Mouse (Mus musculus): ENCODE results near the gene E2f1. TPM values are rescaled to one million over a fixed set of nuclear protein-coding genes. Genes with fewer than 3 reads are reported as not detected.

E2f1 gene
- polyA plus RNA-seq, 1 experiment = 11.0 TPM

GRCm38 (mm10) chr2:154571266-154571665, 1.6 kb upstream of the E2f1 start:
- peak overlapping the region; percentile 99 for H3K4me2 ChIP-seq (ENCODE audit: low read depth)
- H3ac ChIP-seq (ENCODE audit: control insufficient read depth, insufficient read length) = no peak overlapping the region
- no peaks in the 10 kb centered on the region for H3K36me3 ChIP-seq (ENCODE audit: control insufficient read depth, insufficient read depth)
- no peaks in the 10 kb centered on the region for H3K27me3 ChIP-seq (ENCODE audit: control insufficient read depth, insufficient read depth, insufficient read length)
- peaks cover 15% of the 10 kb centered on the region for H3K79me2 ChIP-seq (ENCODE audit: control insufficient read depth, insufficient read depth)
- TF ChIP-seq MYOD1 (IDR thresholded peaks at IDR 0.05; ENCODE audit: control insufficient read depth in 1 of 3, insufficient read length in 2 of 3, low read depth in 2 of 3) (no peak), USF1 (IDR thresholded peaks at IDR 0.05; ENCODE audit: low read depth) (no peak), TCF12 (IDR thresholded peaks at IDR 0.05; ENCODE audit: insufficient read depth, poor library complexity, severe bottlenecking) (no peak), TCF3 (IDR thresholded peaks at IDR 0.05; ENCODE audit: insufficient read length, low read depth) (no peak)
- H3K4me3 ChIP-seq = no peak overlapping the region

DNA sequence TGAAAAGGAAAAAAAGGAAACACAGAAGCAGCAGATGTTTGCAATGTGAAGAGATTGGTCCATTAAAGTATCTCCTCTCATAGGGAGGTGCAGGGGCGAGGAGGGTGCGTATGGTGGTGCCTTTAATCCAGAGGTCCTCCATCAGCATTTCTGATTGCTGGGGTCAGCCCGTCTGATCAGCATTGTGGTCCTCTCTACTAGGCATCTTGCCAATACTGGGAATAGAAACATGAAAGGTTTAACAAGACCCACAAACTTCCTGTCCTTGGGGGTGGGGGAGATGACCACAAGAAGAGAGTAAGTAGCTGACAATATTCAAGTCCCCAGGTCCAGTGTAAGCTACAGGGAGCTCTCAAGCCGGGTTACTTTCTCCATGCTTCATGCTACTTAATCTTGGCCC, 974 bp upstream of the E2f1 start:
- Histone ChIP-seq H3ac (ENCODE audit: control insufficient read depth, insufficient read length) (no peak overlapping the region), H3K79me2 (ENCODE audit: control insufficient read depth, insufficient read depth) (peaks cover 15% of the 10 kb centered on the region), H3K27me3 (ENCODE audit: control insufficient read depth, insufficient read depth, insufficient read length) (no peaks in the 10 kb centered on the region), H3K36me3 (ENCODE audit: control insufficient read depth, insufficient read depth) (no peaks in the 10 kb centered on the region), H3K4me2 (ENCODE audit: low read depth) (peak overlapping the region; percentile 99), H3K4me3 (peak overlapping the region; percentile 49)
- TF ChIP-seq REST (IDR thresholded peaks at IDR 0.05; ENCODE audit: insufficient read depth, insufficient read length) (no peak), MYOD1 (IDR thresholded peaks at IDR 0.05; ENCODE audit: control insufficient read depth in 1 of 3, insufficient read length in 2 of 3, low read depth in 2 of 3) (no peak), MYOG (IDR thresholded peaks at IDR 0.05; ENCODE audit: control insufficient read depth in 1 of 3, insufficient read depth in 1 of 3, insufficient read length in 2 of 3, low read depth in 2 of 3) (no peak), MAX (IDR thresholded peaks at IDR 0.05; ENCODE audit: low read depth) (no peak), CEBPB (IDR thresholded peaks at IDR 0.05; ENCODE audit: insufficient read depth, poor library complexity, severe bottlenecking) (no peak), POLR2A (IDR thresholded peaks at IDR 0.05; ENCODE audit: insufficient read length, low read depth) (no peak), USF1 (IDR thresholded peaks at IDR 0.05; ENCODE audit: low read depth) (no peak), E2F4 (IDR thresholded peaks at IDR 0.05; ENCODE audit: insufficient read depth) (no peak), SRF (IDR thresholded peaks at IDR 0.05; ENCODE audit: control insufficient read depth, insufficient read length, low read depth) (no peak), TCF12 (IDR thresholded peaks at IDR 0.05; ENCODE audit: insufficient read depth, poor library complexity, severe bottlenecking) (no peak), POLR2AphosphoS2 (IDR thresholded peaks at IDR 0.05; ENCODE audit: insufficient read length, low read depth) (no peak), TCF3 (IDR thresholded peaks at IDR 0.05; ENCODE audit: insufficient read length, low read depth) (no peak)

GRCm38 (mm10) chr2:154569071-154569748, 482 bp downstream of the E2f1 start:
- Histone ChIP-seq H3K27me3 (ENCODE audit: control insufficient read depth, insufficient read depth, insufficient read length) (no peaks in the 10 kb centered on the region), H3K4me2 (ENCODE audit: low read depth) (peak overlapping the region; percentile 84), H3K36me3 (ENCODE audit: control insufficient read depth, insufficient read depth) (no peaks in the 10 kb centered on the region), H3ac (ENCODE audit: control insufficient read depth, insufficient read length) (peak overlapping the region; percentile 25), H3K4me3 (peak overlapping the region; percentile 49), H3K79me2 (ENCODE audit: control insufficient read depth, insufficient read depth) (peaks cover 15% of the 10 kb centered on the region)
- peak; percentile 17 for TF ChIP-seq POLR2AphosphoS2 (IDR thresholded peaks at IDR 0.05; ENCODE audit: insufficient read length, low read depth)
- TF ChIP-seq SRF (IDR thresholded peaks at IDR 0.05; ENCODE audit: control insufficient read depth, insufficient read length, low read depth) = peak; percentile 31
- TF ChIP-seq POLR2A (IDR thresholded peaks at IDR 0.05; ENCODE audit: insufficient read length, low read depth) = peak; percentile 41
- no peak for TF ChIP-seq E2F4 (IDR thresholded peaks at IDR 0.05; ENCODE audit: insufficient read depth)
- no peak for TF ChIP-seq MYOG (IDR thresholded peaks at IDR 0.05; ENCODE audit: control insufficient read depth in 1 of 3, insufficient read depth in 1 of 3, insufficient read length in 2 of 3, low read depth in 2 of 3)
- TF ChIP-seq USF1 (IDR thresholded peaks at IDR 0.05; ENCODE audit: low read depth) = peak; percentile 94
- TF ChIP-seq MYOD1 (IDR thresholded peaks at IDR 0.05; ENCODE audit: control insufficient read depth in 1 of 3, insufficient read length in 2 of 3, low read depth in 2 of 3) = peak in 1 of 3 experiments; percentile 3

DNA sequence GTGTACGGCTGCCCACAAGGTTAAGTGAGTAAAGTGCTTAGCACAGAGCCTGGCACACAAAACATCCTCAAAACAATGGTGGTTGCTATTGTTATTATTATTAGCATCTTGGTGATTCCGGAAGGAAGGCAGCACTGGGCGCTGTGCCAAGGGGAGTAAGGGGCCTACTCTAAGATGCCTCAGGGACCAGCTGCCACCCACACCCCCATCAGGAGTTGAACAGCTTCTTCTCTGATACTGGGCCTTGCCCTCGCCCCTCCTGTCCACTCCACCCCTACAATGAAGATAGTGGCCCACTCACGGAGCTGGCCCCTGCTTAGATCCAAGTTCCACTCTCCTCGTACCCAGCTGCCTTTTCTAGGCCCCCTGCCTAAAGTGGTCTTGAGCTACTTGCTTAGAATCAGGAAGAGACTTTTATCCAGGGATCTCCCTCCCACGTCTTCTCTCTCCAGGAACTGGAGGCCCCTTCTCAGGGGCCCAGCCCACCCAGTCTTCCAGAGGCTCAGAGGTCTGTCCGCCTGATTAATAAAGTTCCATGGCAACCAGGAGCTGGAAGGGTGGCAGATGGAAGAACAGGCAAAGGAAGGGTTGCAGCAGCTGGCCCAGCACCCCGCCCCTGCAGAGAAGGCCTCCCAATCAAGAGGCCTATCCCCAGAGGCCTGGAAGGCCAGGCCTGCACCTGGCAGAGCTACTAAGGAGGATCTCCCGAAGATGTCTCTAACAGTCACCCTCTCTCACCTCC, 1.2 kb downstream of the E2f1 start:
- peak overlapping the region; percentile 25 for H3ac ChIP-seq (ENCODE audit: control insufficient read depth, insufficient read length)
- no peaks in the 10 kb centered on the region for H3K36me3 ChIP-seq (ENCODE audit: control insufficient read depth, insufficient read depth)
- H3K4me3 ChIP-seq = peak overlapping the region; percentile 49
- TF ChIP-seq TCF12 (IDR thresholded peaks at IDR 0.05; ENCODE audit: insufficient read depth, poor library complexity, severe bottlenecking) (no peak), MYOG (IDR thresholded peaks at IDR 0.05; ENCODE audit: control insufficient read depth in 1 of 3, insufficient read depth in 1 of 3, insufficient read length in 2 of 3, low read depth in 2 of 3) (peak in 2 of 3 experiments; percentile 24 to 48), USF1 (IDR thresholded peaks at IDR 0.05; ENCODE audit: low read depth) (no peak), MYOD1 (IDR thresholded peaks at IDR 0.05; ENCODE audit: control insufficient read depth in 1 of 3, insufficient read length in 2 of 3, low read depth in 2 of 3) (peak in 2 of 3 experiments; percentile 42 to 70), CEBPB (IDR thresholded peaks at IDR 0.05; ENCODE audit: insufficient read depth, poor library complexity, severe bottlenecking) (no peak)
- peak overlapping the region; percentile 84 for H3K4me2 ChIP-seq (ENCODE audit: low read depth)
- H3K27me3 ChIP-seq (ENCODE audit: control insufficient read depth, insufficient read depth, insufficient read length) = no peaks in the 10 kb centered on the region
- peaks cover 15% of the 10 kb centered on the region for H3K79me2 ChIP-seq (ENCODE audit: control insufficient read depth, insufficient read depth)

- no peak for TF ChIP-seq MYOG (IDR thresholded peaks at IDR 0.05; ENCODE audit: control insufficient read depth in 1 of 3, insufficient read depth in 1 of 3, insufficient read length in 2 of 3, low read depth in 2 of 3)
- TF ChIP-seq E2F4 (IDR thresholded peaks at IDR 0.05; ENCODE audit: insufficient read depth) = no peak
- no peak for TF ChIP-seq MYOD1 (IDR thresholded peaks at IDR 0.05; ENCODE audit: control insufficient read depth in 1 of 3, insufficient read length in 2 of 3, low read depth in 2 of 3)
- TF ChIP-seq SRF (IDR thresholded peaks at IDR 0.05; ENCODE audit: control insufficient read depth, insufficient read length, low read depth) = no peak
- TF ChIP-seq POLR2A (IDR thresholded peaks at IDR 0.05; ENCODE audit: insufficient read length, low read depth) = no peak
- TF ChIP-seq REST (IDR thresholded peaks at IDR 0.05; ENCODE audit: insufficient read depth, insufficient read length) = no peak
- no peak for TF ChIP-seq POLR2AphosphoS2 (IDR thresholded peaks at IDR 0.05; ENCODE audit: insufficient read length, low read depth)
- TF ChIP-seq CEBPB (IDR thresholded peaks at IDR 0.05; ENCODE audit: insufficient read depth, poor library complexity, severe bottlenecking) = no peak
- TF ChIP-seq TCF3 (IDR thresholded peaks at IDR 0.05; ENCODE audit: insufficient read length, low read depth) = no peak
- TF ChIP-seq MAX (IDR thresholded peaks at IDR 0.05; ENCODE audit: low read depth) = no peak
- TF ChIP-seq USF1 (IDR thresholded peaks at IDR 0.05; ENCODE audit: low read depth) = no peak
- Histone ChIP-seq H3K36me3 (ENCODE audit: control insufficient read depth, insufficient read depth) (peaks cover 5% of the 10 kb centered on the region), H3K79me2 (ENCODE audit: control insufficient read depth, insufficient read depth) (peaks cover 15% of the 10 kb centered on the region), H3ac (ENCODE audit: control insufficient read depth, insufficient read length) (no peak overlapping the region), H3K4me2 (ENCODE audit: low read depth) (peak overlapping the region; percentile 84), H3K27me3 (ENCODE audit: control insufficient read depth, insufficient read depth, insufficient read length) (no peaks in the 10 kb centered on the region), H3K4me3 (peak overlapping the region; percentile 49)
Measured at GRCm38 (mm10) chr2:154567766-154568165, 1.9 kb downstream of the E2f1 start.

Measured in myocyte (in vitro differentiated cells).